Mouse (Mus musculus) liver, embryonic 13.5 days (tissue): ENCODE data around the gene Nelfa. TPM values are rescaled to one million over a fixed set of nuclear protein-coding genes. Genes with fewer than 3 reads are reported as not detected.
A peak's percentile ranks its signal among the peaks of the same experiment; 100 is the strongest.

Experiments used
- ATAC-seq: fragments of 200-750 bp; cut with Nextera tagmentation; 2 replicates; pipeline ENCODE4 v1.8.0; 2017; ENCODE audit warnings: low read depth, mild to moderate bottlenecking, moderate number of reproducible peaks, moderate library complexity
- DNase-seq: peaks from one replicate; pipeline ENCODE4 v3.0.0; 2022
- H3K27ac ChIP-seq: fragments of 300-500 bp; sonication (generic); 2 replicates; pipeline ENCODE4 v1.5.1; 2015; ENCODE audit warnings: moderate library complexity, mild to moderate bottlenecking, inconsistent platforms
- H3K27me3 ChIP-seq: fragments of 300-500 bp; sonication (generic); 2 replicates; pipeline ENCODE4 v1.6.1; 2015; ENCODE audit warnings: mild to moderate bottlenecking, inconsistent platforms
- H3K36me3 ChIP-seq: fragments of 300-500 bp; sonication (generic); 2 replicates; pipeline ENCODE4 v1.6.1; 2015; ENCODE audit warnings: mild to moderate bottlenecking, inconsistent platforms
- H3K4me1 ChIP-seq: fragments of 300-500 bp; sonication (generic); replicated peaks from 2 replicates; pipeline ENCODE4 v1.6.1; 2015; ENCODE audit warnings: inconsistent platforms
- H3K4me2 ChIP-seq: fragments of 300-500 bp; sonication (generic); 2 replicates; pipeline ENCODE4 v1.6.1; 2015; ENCODE audit warnings: inconsistent platforms, mild to moderate bottlenecking, moderate library complexity
- H3K4me3 ChIP-seq: fragments of 300-500 bp; sonication (generic); replicated peaks from 2 replicates; pipeline ENCODE4 v1.5.1; 2015; ENCODE audit warnings: mild to moderate bottlenecking, inconsistent platforms
- H3K9ac ChIP-seq: fragments of 300-500 bp; sonication (generic); 2 replicates; pipeline ENCODE4 v1.6.1; 2015; ENCODE audit warnings: mild to moderate bottlenecking, inconsistent platforms
- H3K9me3 ChIP-seq: fragments of 300-500 bp; sonication (generic); replicated peaks from 2 replicates; pipeline ENCODE4 v1.6.1; 2016; ENCODE audit warnings: inconsistent platforms
- WGBS: fragments of 180-500 bp; shearing (Covaris S2); methylation state at CpG from one replicate; pipeline ENCODE4 v1.1.7; 2015; ENCODE audit not compliant: insufficient replicate concordance; 5-methylcytosine and 5-hydroxymethylcytosine counted together
- polyA plus RNA-seq: library from polyadenylated mRNA; unstranded; fragments of >200 nt; fragmentation: Nextera tagmentation; extraction: Ambion mirVana; gene quantifications from 2 replicates; pipeline ENCODE4 v1.2.1, GENCODE M21; 2015

The Nelfa gene
- polyA plus RNA-seq, 1 experiment from 2014 or later: 30.9 TPM

GRCm38 (mm10) chr5:33938448-33938847, 2.2 kb upstream of the Nelfa start:
- H3K4me3 ChIP-seq: no peak overlapping the region
- H3K27ac ChIP-seq: no peak overlapping the region
- ATAC-seq: no peak
- DNase-seq: no peak
- H3K36me3 ChIP-seq: peaks cover 18% of the 10 kb centered on the region
- peaks cover 33% of the 10 kb centered on the region for H3K4me1 ChIP-seq
- peaks cover 4% of the 10 kb centered on the region; the same call in 1 of the 2 replicates for H3K9me3 ChIP-seq
- WGBS: 57% methylated on average over 3 of the region's 3 CpGs
- no peak overlapping the region for H3K4me2 ChIP-seq
- H3K27me3 ChIP-seq: no peaks in the 10 kb centered on the region
- no peak overlapping the region for H3K9ac ChIP-seq

GRCm38 (mm10) chr5:33937230-33937629, 1.0 kb upstream of the Nelfa start:
- no peaks in the 10 kb centered on the region for H3K27me3 ChIP-seq
- H3K4me3 ChIP-seq: peak overlapping the region; percentile 91
- H3K4me1 ChIP-seq: peaks cover 42% of the 10 kb centered on the region
- DNase-seq (no peak), ATAC-seq (no peak)
- H3K9ac ChIP-seq: peak overlapping the region; percentile 96
- peak overlapping the region; percentile 79 for H3K4me2 ChIP-seq
- H3K36me3 ChIP-seq: peaks cover 21% of the 10 kb centered on the region
- peaks cover 4% of the 10 kb centered on the region; the same call in 1 of the 2 replicates for H3K9me3 ChIP-seq
- 0 out of 2 replicates have a peak overlapping the region, but pooled peaks have one; percentile 90 for H3K27ac ChIP-seq
- WGBS: 86% methylated on average over 2 of the region's 2 CpGs

- Histone ChIP-seq H3K27ac (peak overlapping the region; percentile 90), H3K4me1 (peaks cover 42% of the 10 kb centered on the region), H3K27me3 (no peaks in the 10 kb centered on the region), H3K36me3 (peaks cover 31% of the 10 kb centered on the region), H3K9me3 (no peaks in the 10 kb centered on the region), H3K4me2 (peak overlapping the region; percentile 79), H3K9ac (peak overlapping the region; percentile 96), H3K4me3 (peak overlapping the region; percentile 91)
- WGBS: under 1% methylated on average over 39 of the region's 39 CpGs
- DNase-seq (no peak), ATAC-seq (no peak; the same call in 1 of the 2 replicates)
These were observed 507 bp downstream of the Nelfa start for GRCm38 (mm10) chr5:33935700-33936111.

DNA sequence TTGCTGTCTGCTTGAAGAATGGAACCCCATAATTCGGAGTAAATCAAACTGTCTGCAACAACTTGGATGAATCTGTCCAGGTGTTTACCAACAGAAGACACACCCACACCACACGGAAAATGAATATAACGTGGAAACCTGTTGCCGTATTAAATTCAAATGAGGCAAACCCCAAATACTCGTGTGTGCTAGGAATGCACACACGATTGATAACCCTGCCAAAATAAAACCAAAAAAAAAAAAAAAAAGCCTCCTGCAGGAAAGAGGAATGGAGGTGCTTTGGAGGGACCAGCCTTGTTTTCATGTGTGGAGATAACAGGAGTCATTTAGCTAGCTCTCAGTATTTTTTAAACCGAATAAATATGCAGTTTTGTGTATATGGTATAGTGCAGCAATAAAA, 1.3 kb downstream of the Nelfa start:
- Histone ChIP-seq H3K9me3 (no peaks in the 10 kb centered on the region), H3K36me3 (peaks cover 34% of the 10 kb centered on the region), H3K4me1 (peaks cover 46% of the 10 kb centered on the region), H3K27me3 (no peaks in the 10 kb centered on the region), H3K27ac (peak overlapping the region; percentile 90; the same call in 1 of the 2 replicates), H3K9ac (peak overlapping the region; percentile 96), H3K4me3 (peak overlapping the region; percentile 91), H3K4me2 (peak overlapping the region; percentile 79)
- ATAC-seq (no peak), DNase-seq (no peak)
- WGBS: 55% methylated on average over 7 of the region's 7 CpGs

- Histone ChIP-seq H3K4me2 (peak overlapping the region; percentile 79), H3K4me1 (peaks cover 47% of the 10 kb centered on the region), H3K4me3 (peak overlapping the region; percentile 91), H3K9me3 (no peaks in the 10 kb centered on the region), H3K27me3 (no peaks in the 10 kb centered on the region), H3K36me3 (peaks cover 36% of the 10 kb centered on the region), H3K9ac (peak overlapping the region; percentile 96), H3K27ac (peak overlapping the region; percentile 90)
- WGBS: 30% methylated on average over 2 of the region's 2 CpGs
- DNase-seq (no peak), ATAC-seq (no peak)
These were observed 2.1 kb downstream of the Nelfa start for GRCm38 (mm10) chr5:33934081-33934480.

GRCm38 (mm10) chr5:33932413-33932812, 3.8 kb downstream of the Nelfa start:
- peaks cover 43% of the 10 kb centered on the region for H3K4me1 ChIP-seq
- H3K9ac ChIP-seq: no peak overlapping the region
- H3K27ac ChIP-seq: no peak overlapping the region
- no peak overlapping the region for H3K4me3 ChIP-seq
- WGBS: 67% methylated on average over 2 of the region's 2 CpGs
- H3K36me3 ChIP-seq: peaks cover 42% of the 10 kb centered on the region
- H3K4me2 ChIP-seq: no peak overlapping the region
- no peaks in the 10 kb centered on the region for H3K27me3 ChIP-seq
- no peaks in the 10 kb centered on the region for H3K9me3 ChIP-seq
- no peak for ATAC-seq
- no peak for DNase-seq

DNA sequence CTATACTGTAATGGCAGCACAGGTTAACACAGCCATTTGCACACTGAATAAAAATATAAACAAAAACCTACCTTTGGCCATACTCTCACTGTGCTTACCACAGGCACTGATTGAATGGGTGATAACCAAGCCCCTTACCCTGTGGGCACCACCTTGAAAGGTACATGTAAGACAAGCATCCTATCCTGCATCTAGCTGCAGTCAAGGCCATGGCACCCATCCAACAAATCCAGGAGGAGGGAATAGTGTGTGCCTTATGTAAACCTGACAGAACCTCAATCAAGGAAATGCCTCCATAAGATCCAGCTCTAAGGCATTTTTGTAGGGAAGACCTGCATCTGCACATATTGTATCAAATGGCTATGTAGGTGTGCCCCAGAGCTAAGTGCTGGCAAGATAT, 10.0 kb downstream of the Nelfa start:
- Histone ChIP-seq H3K4me3 (no peak overlapping the region), H3K36me3 (peaks cover 59% of the 10 kb centered on the region), H3K9me3 (no peaks in the 10 kb centered on the region), H3K27me3 (no peaks in the 10 kb centered on the region), H3K27ac (no peak overlapping the region), H3K4me1 (peaks cover 9% of the 10 kb centered on the region; the same call in 1 of the 2 replicates), H3K4me2 (no peak overlapping the region), H3K9ac (no peak overlapping the region)
- ATAC-seq (no peak), DNase-seq (no peak)

- no peak for DNase-seq
- Histone ChIP-seq H3K4me2 (no peak overlapping the region), H3K9ac (no peak overlapping the region), H3K27ac (no peak overlapping the region), H3K4me1 (peaks cover 9% of the 10 kb centered on the region), H3K36me3 (peaks cover 60% of the 10 kb centered on the region), H3K4me3 (no peak overlapping the region), H3K27me3 (no peaks in the 10 kb centered on the region), H3K9me3 (no peaks in the 10 kb centered on the region)
- WGBS: 75% methylated on average over 2 of the region's 2 CpGs
- ATAC-seq: no peak
These were observed 13.6 kb downstream of the Nelfa start for GRCm38 (mm10) chr5:33922566-33922965.

DNA sequence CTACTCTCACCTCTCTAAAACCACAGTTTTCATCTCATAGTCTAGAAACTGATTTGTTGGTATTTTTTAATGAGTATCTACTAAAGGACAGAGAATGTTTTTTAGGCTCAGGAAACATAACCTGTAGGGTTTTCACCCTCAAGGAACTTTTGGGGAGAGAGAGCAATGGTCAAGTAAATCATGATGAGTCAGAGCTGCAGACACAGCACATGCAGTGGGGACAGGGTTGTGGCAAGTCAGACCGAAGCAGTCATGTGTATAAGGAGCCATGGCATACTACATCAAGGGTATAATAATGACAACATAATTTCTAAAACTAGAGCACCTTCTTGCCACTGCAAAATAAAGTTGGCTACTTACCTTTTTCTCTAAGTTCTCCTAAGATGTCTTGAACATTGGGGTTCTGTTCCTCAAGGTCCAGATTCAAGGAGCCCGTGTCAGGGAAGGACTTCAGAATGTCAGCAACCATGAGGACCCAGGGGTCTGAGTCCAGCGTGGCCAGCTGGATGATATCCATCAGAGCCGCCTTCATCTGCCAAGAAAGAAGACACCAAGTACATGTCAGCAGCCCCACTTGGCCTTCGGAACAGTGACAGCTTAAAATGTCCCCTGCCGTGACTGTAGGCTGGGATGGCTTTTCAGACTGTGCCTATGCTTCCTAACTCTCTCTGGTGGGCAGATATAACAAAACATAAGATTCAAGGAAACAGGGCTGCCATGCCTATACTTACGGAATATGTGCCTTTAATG, 14.6 kb downstream of the Nelfa start:
- Histone ChIP-seq H3K4me2 (no peak overlapping the region), H3K9me3 (no peaks in the 10 kb centered on the region), H3K4me1 (peaks cover 9% of the 10 kb centered on the region), H3K9ac (no peak overlapping the region), H3K4me3 (no peak overlapping the region), H3K36me3 (peaks cover 59% of the 10 kb centered on the region), H3K27ac (no peak overlapping the region), H3K27me3 (no peaks in the 10 kb centered on the region)
- WGBS: 82% methylated on average over 7 of the region's 7 CpGs
- no peak for ATAC-seq
- DNase-seq: no peak

- Histone ChIP-seq H3K4me2 (no peak overlapping the region), H3K4me3 (no peak overlapping the region), H3K9me3 (no peaks in the 10 kb centered on the region), H3K4me1 (peaks cover 9% of the 10 kb centered on the region; the same call in 1 of the 2 replicates), H3K27me3 (no peaks in the 10 kb centered on the region), H3K9ac (no peak overlapping the region), H3K36me3 (peaks cover 59% of the 10 kb centered on the region), H3K27ac (no peak overlapping the region)
- 16% methylated on average over 4 of the region's 4 CpGs for WGBS
- DNase-seq (no peak), ATAC-seq (no peak)
These were observed 15.3 kb downstream of the Nelfa start for GRCm38 (mm10) chr5:33920924-33921323.

- 82% methylated on average over 2 of the region's 2 CpGs for WGBS
- Histone ChIP-seq H3K9me3 (no peaks in the 10 kb centered on the region), H3K4me1 (peaks cover 9% of the 10 kb centered on the region; the same call in 1 of the 2 replicates), H3K36me3 (peaks cover 68% of the 10 kb centered on the region), H3K27me3 (no peaks in the 10 kb centered on the region), H3K4me3 (no peak overlapping the region), H3K4me2 (no peak overlapping the region), H3K27ac (no peak overlapping the region), H3K9ac (no peak overlapping the region)
- no peak for ATAC-seq
- no peak for DNase-seq
These were observed 16.2 kb downstream of the Nelfa start for GRCm38 (mm10) chr5:33920037-33920436.

GRCm38 (mm10) chr5:33919466-33919865, 16.7 kb downstream of the Nelfa start:
- Histone ChIP-seq H3K4me1 (peaks cover 9% of the 10 kb centered on the region; the same call in 1 of the 2 replicates), H3K27me3 (no peaks in the 10 kb centered on the region), H3K9ac (no peak overlapping the region), H3K4me3 (no peak overlapping the region), H3K4me2 (no peak overlapping the region), H3K27ac (no peak overlapping the region), H3K36me3 (peaks cover 71% of the 10 kb centered on the region), H3K9me3 (no peaks in the 10 kb centered on the region)
- no peak for DNase-seq
- ATAC-seq: no peak
- 71% methylated on average over 1 of the region's 1 CpGs for WGBS
